Mouse (Mus musculus): ENCODE data around the gene Nlrc5. TPM values are rescaled to one million over a fixed set of nuclear protein-coding genes. Genes with fewer than 3 reads are reported as not detected.

Gene Nlrc5
- total and polyA plus RNA-seq, 2 experiments: 11.6 to 21.2 TPM

DNA sequence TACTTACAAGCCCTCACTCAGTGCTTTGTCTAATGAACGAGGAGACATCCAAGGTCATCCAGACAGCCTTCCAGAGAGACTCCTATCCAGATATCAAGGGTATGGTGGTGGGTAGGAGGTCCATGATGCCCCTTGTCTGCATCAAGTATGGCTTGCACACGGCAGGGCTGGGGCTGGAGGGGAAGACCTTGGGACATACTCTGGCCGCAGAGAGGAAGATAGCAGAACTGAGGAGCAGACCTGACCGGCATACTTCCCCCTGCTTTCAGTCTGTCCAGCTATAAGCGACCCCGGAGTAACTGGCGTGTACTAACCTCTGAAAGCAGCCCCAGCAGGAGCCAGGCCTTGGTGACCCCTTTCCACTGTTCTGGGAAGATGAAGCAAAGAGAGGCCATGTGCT is 24.6 kb upstream of the Nlrc5 start:
- no peaks in the 10 kb centered on the region for H3K27me3 ChIP-seq (ENCODE audit: control insufficient read depth, insufficient read depth, low read length)
- H3K79me2 ChIP-seq (ENCODE audit: control insufficient read depth, insufficient read depth, low read length): no peaks in the 10 kb centered on the region
- WGBS: 93% methylated on average over 7 of the region's 7 CpGs
- TF ChIP-seq CTCF (IDR thresholded peaks at IDR 0.05; ENCODE audit: low read depth, low read length): no peak
- TF ChIP-seq POLR2A (IDR thresholded peaks at IDR 0.05; ENCODE audit: extremely low read depth, insufficient read depth, low read length): no peak
- no peak overlapping the region for H3K27ac ChIP-seq (replicated peaks; ENCODE audit: insufficient read depth, low read depth, low read length)
- DNase-seq (ENCODE audit: extremely low read depth, low read depth, low spot score): no peak
- no peaks in the 10 kb centered on the region for H3K4me1 ChIP-seq (ENCODE audit: control insufficient read depth, insufficient read depth, low read length)
- H3K9ac ChIP-seq (ENCODE audit: low read depth, low read length): no peak overlapping the region
- H3K4me3 ChIP-seq (ENCODE audit: insufficient read depth, low read depth, low read length): no peak overlapping the region
- H3K36me3 ChIP-seq (ENCODE audit: control insufficient read depth, insufficient read depth, low read length): no peaks in the 10 kb centered on the region

DNA sequence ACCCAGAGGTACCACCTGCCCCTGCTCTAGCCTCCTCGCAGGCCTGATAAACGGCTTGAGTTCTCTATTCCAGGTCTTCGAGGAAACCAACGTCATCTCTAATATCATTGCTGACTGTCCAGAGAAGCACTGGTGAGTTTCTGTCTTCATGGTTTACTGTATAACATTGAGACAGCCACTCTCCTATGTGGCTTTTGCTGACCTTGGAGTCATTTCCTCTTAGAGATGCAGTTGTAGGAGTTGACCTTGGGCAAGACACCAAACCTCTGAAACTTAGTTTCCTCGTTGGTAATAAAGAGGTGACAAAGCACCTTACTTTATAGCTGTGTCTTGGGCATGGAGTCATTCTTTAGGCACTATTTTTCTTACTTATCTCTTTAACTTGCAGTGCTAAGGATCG is 21.6 kb upstream of the Nlrc5 start:
- TF ChIP-seq POLR2A (IDR thresholded peaks at IDR 0.05; ENCODE audit: extremely low read depth, insufficient read depth, low read length): no peak
- TF ChIP-seq CTCF (IDR thresholded peaks at IDR 0.05; ENCODE audit: low read depth, low read length): no peak
- WGBS: 82% methylated on average over 6 of the region's 6 CpGs
- Histone ChIP-seq H3K79me2 (ENCODE audit: control insufficient read depth, insufficient read depth, low read length) (no peaks in the 10 kb centered on the region), H3K9ac (ENCODE audit: low read depth, low read length) (no peak overlapping the region), H3K36me3 (ENCODE audit: control insufficient read depth, insufficient read depth, low read length) (no peaks in the 10 kb centered on the region), H3K4me3 (ENCODE audit: insufficient read depth, low read depth, low read length) (no peak overlapping the region), H3K4me1 (ENCODE audit: control insufficient read depth, insufficient read depth, low read length) (no peaks in the 10 kb centered on the region), H3K27ac (replicated peaks; ENCODE audit: insufficient read depth, low read depth, low read length) (no peak overlapping the region), H3K27me3 (ENCODE audit: control insufficient read depth, insufficient read depth, low read length) (no peaks in the 10 kb centered on the region)
- DNase-seq (ENCODE audit: extremely low read depth, low read depth, low spot score): no peak

DNA sequence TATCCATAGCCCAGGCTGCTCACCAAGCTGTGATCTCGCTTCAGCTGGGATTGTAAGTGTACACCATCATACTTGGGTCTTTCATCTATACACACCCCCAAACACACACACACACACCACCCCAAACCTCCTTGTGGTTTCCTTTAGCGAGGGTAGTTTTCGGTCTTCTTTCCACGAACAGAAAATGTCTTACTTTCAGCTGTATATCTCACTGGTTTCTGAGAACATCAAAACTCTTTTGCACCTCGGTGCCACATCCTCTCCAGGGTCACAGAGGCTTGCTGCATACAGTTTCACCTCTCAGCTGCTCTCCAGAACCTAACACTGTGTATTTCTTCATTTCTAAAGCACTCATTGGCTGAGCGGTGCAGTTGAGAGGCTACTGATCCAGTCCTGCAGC is 20.6 kb upstream of the Nlrc5 start:
- TF ChIP-seq CTCF (IDR thresholded peaks at IDR 0.05; ENCODE audit: low read depth, low read length) (no peak), POLR2A (IDR thresholded peaks at IDR 0.05; ENCODE audit: extremely low read depth, insufficient read depth, low read length) (no peak)
- H3K79me2 ChIP-seq (ENCODE audit: control insufficient read depth, insufficient read depth, low read length): no peaks in the 10 kb centered on the region
- no peak for DNase-seq (ENCODE audit: extremely low read depth, low read depth, low spot score)
- no peak overlapping the region for H3K4me3 ChIP-seq (ENCODE audit: insufficient read depth, low read depth, low read length)
- no peaks in the 10 kb centered on the region for H3K27me3 ChIP-seq (ENCODE audit: control insufficient read depth, insufficient read depth, low read length)
- H3K9ac ChIP-seq (ENCODE audit: low read depth, low read length): no peak overlapping the region
- WGBS: 88% methylated on average over 6 of the region's 6 CpGs
- no peak overlapping the region for H3K27ac ChIP-seq (replicated peaks; ENCODE audit: insufficient read depth, low read depth, low read length)
- no peaks in the 10 kb centered on the region for H3K36me3 ChIP-seq (ENCODE audit: control insufficient read depth, insufficient read depth, low read length)
- no peaks in the 10 kb centered on the region for H3K4me1 ChIP-seq (ENCODE audit: control insufficient read depth, insufficient read depth, low read length)

DNA sequence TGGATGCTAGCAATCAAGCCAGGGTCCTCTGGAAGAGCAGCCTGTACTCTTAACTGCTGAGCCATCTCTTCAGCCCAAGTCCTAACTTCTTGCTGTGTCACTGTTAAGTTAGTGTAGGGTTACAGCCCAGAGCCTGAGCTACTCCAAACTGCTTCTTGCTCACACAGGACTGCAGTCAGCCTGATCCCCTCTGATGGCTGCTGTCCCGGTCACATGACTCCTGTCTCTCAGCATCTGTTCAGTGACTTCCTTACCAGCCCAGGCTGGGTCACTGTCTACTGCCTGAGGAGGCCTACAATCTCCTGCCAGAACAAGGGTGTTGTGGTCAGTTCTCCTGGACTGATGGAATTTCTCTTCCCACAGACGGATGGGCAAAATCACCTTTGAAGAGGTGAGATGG is 18.9 kb upstream of the Nlrc5 start:
- no peaks in the 10 kb centered on the region for H3K36me3 ChIP-seq (ENCODE audit: control insufficient read depth, insufficient read depth, low read length)
- no peak for DNase-seq (ENCODE audit: extremely low read depth, low read depth, low spot score)
- H3K27me3 ChIP-seq (ENCODE audit: control insufficient read depth, insufficient read depth, low read length): no peaks in the 10 kb centered on the region
- no peaks in the 10 kb centered on the region for H3K4me1 ChIP-seq (ENCODE audit: control insufficient read depth, insufficient read depth, low read length)
- H3K79me2 ChIP-seq (ENCODE audit: control insufficient read depth, insufficient read depth, low read length): no peaks in the 10 kb centered on the region
- no peak overlapping the region for H3K27ac ChIP-seq (replicated peaks; ENCODE audit: insufficient read depth, low read depth, low read length)
- no peak overlapping the region for H3K9ac ChIP-seq (ENCODE audit: low read depth, low read length)
- WGBS: 79% methylated on average over 2 of the region's 2 CpGs
- no peak overlapping the region for H3K4me3 ChIP-seq (ENCODE audit: insufficient read depth, low read depth, low read length)
- TF ChIP-seq CTCF (IDR thresholded peaks at IDR 0.05; ENCODE audit: low read depth, low read length) (no peak), POLR2A (IDR thresholded peaks at IDR 0.05; ENCODE audit: extremely low read depth, insufficient read depth, low read length) (no peak)

DNA sequence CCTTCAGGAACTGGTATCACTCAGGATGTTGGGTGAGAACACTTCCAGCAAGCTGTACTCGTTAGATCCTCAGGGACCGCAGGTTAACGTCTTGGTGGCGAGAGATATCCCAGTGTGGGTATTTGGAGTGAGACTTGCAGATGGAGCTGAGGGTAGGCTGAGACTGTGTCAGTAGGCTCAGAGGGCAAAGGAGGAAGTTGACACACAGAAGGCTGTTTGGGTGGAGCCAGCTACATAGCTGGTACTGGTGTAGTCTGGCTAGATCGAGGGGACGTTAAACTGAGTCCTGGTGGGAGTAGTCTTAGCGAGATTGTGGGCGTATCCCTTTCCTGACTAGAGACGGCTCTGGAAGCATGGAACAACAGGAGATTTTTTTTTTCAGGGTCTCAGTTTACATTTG is 16.1 kb upstream of the Nlrc5 start:
- H3K4me3 ChIP-seq (ENCODE audit: insufficient read depth, low read depth, low read length): no peak overlapping the region
- no peaks in the 10 kb centered on the region for H3K27me3 ChIP-seq (ENCODE audit: control insufficient read depth, insufficient read depth, low read length)
- no peaks in the 10 kb centered on the region for H3K36me3 ChIP-seq (ENCODE audit: control insufficient read depth, insufficient read depth, low read length)
- no peaks in the 10 kb centered on the region for H3K4me1 ChIP-seq (ENCODE audit: control insufficient read depth, insufficient read depth, low read length)
- H3K79me2 ChIP-seq (ENCODE audit: control insufficient read depth, insufficient read depth, low read length): no peaks in the 10 kb centered on the region
- H3K27ac ChIP-seq (replicated peaks; ENCODE audit: insufficient read depth, low read depth, low read length): no peak overlapping the region
- 72% methylated on average over 9 of the region's 9 CpGs for WGBS
- TF ChIP-seq POLR2A (IDR thresholded peaks at IDR 0.05; ENCODE audit: extremely low read depth, insufficient read depth, low read length) (no peak), CTCF (IDR thresholded peaks at IDR 0.05; ENCODE audit: low read depth, low read length) (no peak)
- no peak overlapping the region for H3K9ac ChIP-seq (ENCODE audit: low read depth, low read length)
- DNase-seq (ENCODE audit: extremely low read depth, low read depth, low spot score): no peak

DNA sequence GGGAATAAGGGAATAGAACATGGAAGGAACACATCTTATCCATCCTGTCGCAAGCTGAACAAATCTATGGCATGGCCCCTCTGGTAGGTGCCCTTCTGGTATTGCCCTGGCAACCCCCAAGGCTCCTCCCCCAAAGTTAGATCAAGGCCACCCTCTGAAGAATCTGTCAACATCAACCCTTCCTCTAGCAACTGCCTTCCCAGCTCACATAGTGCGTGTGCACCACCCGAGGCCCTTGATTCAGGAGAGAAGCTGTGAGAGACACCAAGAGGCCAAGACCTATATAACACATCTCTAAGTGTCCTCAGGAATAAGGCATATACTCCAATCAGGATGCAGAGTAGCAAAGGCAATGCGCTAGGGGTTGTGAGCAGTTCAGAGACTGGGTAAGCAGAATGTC is 11.9 kb upstream of the Nlrc5 start:
- no peak for TF ChIP-seq CTCF (IDR thresholded peaks at IDR 0.05; ENCODE audit: low read depth, low read length)
- TF ChIP-seq POLR2A (IDR thresholded peaks at IDR 0.05; ENCODE audit: extremely low read depth, insufficient read depth, low read length): no peak
- no peak for DNase-seq (ENCODE audit: extremely low read depth, low read depth, low spot score)
- Histone ChIP-seq H3K36me3 (ENCODE audit: control insufficient read depth, insufficient read depth, low read length) (no peaks in the 10 kb centered on the region), H3K79me2 (ENCODE audit: control insufficient read depth, insufficient read depth, low read length) (no peaks in the 10 kb centered on the region), H3K9ac (ENCODE audit: low read depth, low read length) (no peak overlapping the region), H3K4me1 (ENCODE audit: control insufficient read depth, insufficient read depth, low read length) (peaks cover under 1% of the 10 kb centered on the region), H3K4me3 (ENCODE audit: insufficient read depth, low read depth, low read length) (no peak overlapping the region), H3K27ac (replicated peaks; ENCODE audit: insufficient read depth, low read depth, low read length) (no peak overlapping the region), H3K27me3 (ENCODE audit: control insufficient read depth, insufficient read depth, low read length) (no peaks in the 10 kb centered on the region)
- WGBS: 88% methylated on average over 4 of the region's 4 CpGs

Measured in liver, adult 2 months (tissue).